Mouse (Mus musculus): ENCODE data around the gene Cdc42ep2.

DNA sequence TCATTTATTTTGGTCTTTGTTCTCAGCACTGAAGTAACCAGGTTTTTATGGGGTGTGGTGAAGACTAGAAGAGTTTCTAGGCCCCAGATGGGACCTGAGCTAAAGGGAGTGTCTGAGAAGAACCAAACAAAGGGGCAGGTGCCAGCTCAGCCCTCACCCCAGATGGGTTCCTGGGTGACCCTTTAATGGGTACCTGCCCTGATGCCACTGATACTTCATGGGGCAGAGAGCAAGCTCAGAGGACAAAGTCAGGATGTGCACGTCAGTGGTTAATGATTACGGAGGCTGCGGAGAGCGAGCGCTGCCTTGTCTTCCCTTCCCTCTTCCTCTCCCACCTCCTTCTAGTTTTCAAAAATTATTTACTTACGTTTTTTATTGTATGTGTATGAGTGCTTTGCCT lies 43.5 kb downstream of the Cdc42ep2 start:
- TF ChIP-seq POLR2A (IDR thresholded peaks at IDR 0.05; ENCODE audit: borderline replicate concordance, control insufficient read depth, low read depth, low read length) (no peak), CTCF (IDR thresholded peaks at IDR 0.05; ENCODE audit: control insufficient read depth, insufficient read depth, low read length) (no peak)

Measured in bone marrow, adult 2 months (tissue).